Mouse (Mus musculus) cerebellum, postnatal 4 days (tissue): Measurements from ENCODE around the gene Katnb1.

ENCODE experiments used
- DNase-seq, 2 experiments: peaks; one replicate each; pipeline ENCODE4 v3.0.0; 2022; ENCODE audit warnings: low spot score in 2 of 2, mixed read lengths in 1 of 2

Katnb1 gene

DNA sequence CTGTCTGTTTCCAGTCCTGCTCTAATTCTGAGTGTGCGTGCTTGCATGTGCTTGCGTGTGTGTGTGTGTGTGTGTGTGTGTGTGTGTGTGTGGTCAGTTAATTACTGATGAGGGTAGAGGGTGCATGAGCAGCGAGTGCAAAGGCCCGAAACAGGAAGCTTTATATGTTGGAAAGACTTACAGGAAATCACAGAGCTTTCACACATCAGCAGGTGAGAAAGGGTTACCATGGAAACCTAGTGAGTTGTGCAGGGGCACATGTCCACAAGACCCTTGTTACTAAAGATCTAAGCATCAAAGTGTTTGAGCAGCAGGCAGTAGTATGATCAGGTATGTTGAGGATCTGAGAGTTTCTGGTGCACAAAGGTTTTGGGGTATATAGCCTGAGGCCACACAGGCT, 3.3 kb downstream of the Katnb1 start:
- no peak for DNase-seq

DNA sequence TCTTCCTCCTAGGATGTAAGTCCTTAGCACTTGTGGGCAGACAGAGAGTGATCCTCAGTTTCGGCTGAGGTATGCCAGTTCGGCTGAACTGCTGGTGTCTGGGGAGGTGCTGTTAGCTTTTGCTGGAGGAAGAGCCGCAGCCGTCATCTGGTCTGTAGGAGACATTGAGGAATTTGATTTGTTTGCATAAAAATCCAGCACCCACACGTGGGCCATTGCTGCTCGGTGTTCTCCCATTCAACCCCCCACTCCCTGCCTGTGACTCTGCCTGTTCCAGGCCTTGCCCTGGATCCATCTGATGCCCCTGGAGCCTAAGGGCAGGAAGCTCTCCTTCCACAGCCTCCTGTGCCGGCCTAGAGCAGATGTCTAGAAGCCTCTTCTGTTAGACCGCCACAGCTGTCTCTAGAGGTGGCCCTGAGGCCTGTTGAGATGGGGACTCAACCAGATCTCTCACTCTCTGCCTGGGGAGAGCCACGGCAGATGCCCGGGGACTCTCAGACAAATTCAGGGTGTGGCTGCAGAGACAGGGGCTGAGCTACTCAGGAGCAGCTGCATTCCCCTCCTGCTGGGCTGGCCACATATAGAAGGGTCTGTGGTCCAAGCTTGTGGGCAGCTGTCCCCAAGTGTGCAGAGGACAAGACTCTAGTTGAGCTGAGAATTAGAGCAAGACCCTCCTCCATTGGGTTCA, 3.9 kb downstream of the Katnb1 start:
- no peak for DNase-seq

DNA sequence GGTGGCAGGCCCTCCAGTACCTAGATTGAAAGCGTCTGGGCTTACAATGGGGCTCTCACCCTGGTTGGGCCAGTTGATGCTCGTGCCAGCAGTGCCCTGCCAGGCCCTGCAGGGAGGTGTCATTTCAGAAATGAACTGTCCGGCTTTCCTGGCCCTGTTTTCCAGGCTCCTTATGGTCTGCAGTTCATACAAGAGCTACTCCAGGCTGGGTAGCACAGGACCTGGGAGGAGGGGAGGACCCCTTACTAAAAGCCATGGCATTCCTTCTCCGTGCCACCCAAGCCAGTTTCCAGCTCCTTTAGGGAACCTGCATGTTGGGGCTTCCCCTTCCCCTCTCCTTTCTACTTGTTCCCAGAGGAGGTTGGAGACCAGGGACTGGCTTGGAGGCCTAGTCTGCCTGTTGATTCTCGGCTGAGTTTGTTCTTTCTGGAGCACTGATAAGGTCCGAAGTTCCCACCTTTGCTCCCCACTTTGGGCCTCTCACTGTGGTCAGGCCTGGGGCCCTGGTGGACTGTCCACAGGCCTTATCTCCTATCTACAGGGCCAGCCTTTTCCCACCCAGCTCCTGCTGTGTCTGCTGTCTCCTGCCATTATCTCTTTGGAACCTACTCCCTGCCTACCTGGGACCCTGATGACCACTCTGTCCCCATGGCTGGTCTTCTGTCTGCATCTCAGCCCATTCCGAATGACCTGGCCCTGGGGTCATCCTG, 4.6 kb downstream of the Katnb1 start:
- no peak for DNase-seq

DNA sequence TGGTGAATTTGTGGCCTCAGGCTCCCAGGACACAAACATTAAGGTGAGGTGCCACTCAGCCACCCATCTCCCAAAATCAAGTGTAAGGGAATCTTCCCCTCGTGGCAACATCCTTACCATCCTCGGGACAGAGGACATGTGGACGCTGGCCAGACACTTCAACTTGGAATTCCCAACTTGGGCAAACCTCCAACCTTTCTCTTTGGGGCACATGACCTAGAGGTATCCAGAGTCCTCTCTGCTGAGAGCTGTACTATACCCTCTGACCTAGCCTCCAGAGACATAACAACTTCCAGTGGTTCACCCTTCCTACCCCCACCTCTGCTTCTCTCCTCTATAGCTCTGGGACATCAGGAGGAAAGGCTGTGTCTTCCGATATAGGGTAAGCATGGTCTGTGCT, 12.6 kb downstream of the Katnb1 start:
- DNase-seq: no peak

DNA sequence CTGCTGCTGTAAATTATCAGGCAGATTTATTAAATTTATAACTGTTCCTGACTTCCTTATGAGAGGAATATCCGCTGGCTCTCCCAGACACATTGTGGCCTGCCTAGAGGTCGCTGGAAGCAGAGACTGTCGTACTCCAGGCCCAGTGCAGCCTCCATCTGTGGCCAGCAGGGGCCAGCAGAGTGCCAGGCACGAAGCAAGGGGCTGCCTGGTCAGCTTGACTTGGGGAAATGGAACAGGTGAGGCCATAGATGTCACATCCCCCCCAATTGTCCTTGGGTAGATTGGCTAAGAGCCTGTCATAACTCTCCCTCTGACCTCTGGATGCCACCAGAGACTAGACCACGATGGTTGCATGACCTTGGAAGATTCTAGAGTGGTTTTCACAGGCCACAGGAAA, 18.0 kb downstream of the Katnb1 start:
- peak; percentile 61 to 79 for DNase-seq

DNA sequence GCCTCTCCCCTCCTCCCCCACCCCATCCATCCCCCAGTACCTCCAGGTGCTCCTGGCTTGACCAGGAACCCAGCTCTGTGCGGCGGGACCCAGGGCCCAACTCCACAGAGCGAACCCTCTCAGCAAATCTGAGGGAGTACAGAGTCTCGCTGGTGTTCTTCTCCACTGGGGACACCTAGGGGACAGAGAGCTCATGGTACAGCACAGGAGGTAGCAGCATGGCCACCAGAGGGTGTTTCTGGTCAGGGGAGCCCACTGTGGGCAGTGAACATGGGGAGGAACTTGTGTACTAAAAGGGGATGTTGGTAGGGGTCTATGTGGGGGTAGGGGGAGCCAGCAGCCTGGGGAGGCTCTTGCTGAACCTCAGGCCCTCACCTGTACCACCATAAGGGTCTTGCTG, 21.0 kb downstream of the Katnb1 start:
- no peak for DNase-seq

DNA sequence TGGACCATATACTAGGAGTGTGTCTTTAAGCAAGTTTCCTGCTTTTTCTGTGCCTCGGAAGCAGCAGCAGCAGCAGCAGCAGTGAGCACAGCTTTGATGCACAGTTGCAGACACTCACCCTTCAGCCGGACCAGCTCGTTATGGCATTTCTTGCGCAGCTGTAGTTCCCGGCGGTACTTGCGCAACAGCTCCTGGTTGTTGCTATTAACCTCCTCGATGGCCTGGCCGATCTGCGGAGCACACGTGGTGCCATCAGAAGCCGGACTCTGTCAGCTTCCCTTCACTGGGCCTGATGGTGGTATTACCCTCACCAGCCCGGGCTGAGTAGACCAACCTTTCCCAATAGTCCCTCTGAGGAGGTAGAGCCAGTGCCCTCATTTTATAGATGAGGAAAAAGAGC, 26.3 kb downstream of the Katnb1 start:
- DNase-seq: no peak

DNA sequence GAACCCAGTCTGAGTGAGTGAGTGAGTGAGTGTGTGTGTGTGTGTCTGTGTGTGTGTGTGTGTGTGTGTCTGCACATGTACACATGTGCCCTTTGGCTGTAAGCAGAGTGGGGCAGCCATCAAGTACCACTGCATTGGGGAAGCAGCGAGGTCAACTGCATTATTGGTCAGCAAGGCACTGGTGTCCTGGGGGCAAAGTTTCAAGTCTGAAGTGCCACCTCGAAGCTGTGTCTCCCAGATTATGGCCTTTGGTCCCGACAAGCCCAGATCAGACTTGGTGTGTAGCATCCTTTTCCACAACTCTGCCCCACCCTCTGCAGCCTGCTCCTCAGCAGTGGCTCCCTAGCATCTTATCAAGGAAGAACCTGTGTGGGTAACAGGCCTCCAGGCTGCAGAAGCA, 31.6 kb downstream of the Katnb1 start:
- DNase-seq: no peak

DNA sequence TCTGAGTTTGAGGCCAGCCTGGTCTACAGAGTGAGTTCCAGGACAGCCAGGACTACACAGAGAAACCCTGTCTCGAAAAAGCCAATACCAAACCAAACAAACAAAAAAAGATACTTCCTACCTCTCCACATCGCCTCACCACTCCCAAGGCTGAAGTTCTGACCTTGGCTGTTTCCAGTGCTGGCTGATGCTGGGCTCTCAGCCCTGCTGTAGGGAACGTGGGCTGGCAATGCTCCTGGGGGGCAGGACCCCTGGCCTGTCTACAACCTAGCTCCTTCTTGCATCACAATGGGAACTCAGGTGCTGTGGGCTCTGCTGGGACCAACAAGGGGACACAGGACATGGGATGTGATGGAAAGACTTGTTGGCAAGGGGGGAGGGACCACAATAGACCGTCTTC, 32.1 kb downstream of the Katnb1 start:
- no peak for DNase-seq

DNA sequence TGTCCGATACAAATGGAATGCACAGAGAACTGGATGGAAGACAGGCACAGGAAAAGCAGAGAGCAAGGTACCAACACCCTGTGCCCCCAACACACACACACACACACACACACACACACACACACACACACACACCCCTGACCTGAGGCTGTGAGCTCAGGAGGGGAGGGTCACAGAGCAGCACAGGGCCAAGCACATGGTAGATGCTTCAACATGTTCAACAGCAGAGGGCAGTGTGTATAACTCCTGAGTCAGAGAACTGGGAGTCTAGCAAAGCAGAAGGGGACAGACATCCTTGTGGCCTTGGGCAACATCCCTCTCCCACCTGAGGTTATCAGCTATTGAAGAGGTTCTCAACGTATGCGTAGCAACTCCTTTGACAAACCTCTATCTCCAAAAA, 32.8 kb downstream of the Katnb1 start:
- peak in 1 of 2 experiments; percentile 37 for DNase-seq

DNA sequence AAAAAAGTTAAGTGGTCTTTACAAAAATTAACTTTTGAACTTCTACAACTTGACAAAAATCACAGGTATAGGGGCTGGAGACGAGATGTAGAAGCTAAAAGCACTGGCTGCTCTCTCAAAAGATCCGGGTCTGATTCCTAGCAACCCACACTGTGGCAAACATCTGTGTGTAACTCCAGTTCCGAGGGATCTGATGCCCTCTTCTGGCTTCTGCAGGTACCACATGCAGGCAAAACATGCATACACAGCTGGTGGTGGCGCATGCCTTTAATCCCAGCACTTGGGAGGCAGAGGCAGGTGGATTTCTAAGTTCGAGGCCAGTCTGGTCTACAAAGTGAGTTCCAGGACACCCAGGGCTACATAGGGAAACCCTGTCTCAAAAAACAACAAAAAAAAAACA, 42.5 kb downstream of the Katnb1 start:
- DNase-seq: no peak

DNA sequence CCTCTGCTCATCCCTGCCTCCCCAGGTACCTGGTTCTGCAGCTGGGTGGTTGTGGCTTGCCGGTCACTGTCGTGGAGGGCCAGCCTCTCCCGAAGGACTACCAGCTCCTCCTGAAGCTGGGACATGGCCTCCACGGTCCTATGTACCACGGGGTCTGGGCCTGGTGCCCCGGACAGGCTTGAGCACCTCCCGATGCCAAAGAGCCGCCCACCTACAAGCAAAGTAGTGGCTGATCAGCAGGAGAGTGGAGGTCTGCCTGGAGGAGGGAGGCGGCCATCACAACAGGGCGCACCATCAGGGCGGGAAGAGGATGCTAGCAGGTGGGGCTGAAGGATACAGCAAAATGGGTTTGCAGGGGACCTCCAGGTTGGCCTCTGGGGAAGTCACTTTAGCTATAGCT, 45.5 kb downstream of the Katnb1 start:
- no peak for DNase-seq

DNA sequence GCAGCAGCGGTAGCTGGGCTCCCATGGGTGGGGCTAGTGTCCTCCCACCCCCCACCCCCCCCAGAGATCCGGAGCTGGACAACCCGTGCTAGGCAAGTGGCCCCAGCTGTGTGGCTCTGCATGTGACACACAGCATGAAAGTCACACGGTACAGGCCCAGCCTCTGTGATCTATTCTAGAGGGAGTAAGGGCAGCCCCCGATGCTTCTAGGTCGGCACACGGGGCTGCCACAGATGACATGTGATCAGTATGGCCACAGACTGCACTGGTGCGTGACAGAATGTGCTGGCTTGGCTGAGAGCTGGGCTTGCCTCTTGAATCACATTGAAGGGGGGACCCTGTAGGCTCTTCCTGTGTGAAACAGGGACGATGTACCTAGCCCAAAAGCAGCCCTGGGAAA, 46.7 kb downstream of the Katnb1 start:
- no peak for DNase-seq

DNA sequence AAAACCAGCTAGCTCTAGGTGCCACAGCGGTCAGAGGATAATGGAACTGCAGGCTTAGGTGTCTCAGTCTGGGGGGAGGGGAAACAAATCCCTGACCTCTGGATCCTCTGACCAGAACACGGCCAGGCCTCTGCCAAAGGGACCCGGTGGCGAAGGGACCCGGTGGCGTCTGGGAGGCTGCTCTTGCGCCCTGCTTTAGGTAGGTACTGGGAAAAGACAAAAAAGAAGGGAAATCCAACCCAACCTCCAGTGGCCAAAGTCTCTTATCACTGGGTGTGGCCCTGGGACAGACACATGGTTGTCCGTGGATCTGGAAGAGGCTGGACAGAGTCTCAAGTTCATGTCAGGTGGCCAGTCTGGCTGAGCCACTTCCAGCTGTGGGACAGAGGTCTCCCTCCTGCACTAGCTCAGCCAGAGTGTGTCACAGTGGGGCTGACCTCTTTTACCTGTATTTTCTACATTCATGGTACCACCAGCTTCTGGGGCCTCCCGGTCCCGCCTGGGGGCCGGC, 47.8 kb downstream of the Katnb1 start:
- no peak for DNase-seq

DNA sequence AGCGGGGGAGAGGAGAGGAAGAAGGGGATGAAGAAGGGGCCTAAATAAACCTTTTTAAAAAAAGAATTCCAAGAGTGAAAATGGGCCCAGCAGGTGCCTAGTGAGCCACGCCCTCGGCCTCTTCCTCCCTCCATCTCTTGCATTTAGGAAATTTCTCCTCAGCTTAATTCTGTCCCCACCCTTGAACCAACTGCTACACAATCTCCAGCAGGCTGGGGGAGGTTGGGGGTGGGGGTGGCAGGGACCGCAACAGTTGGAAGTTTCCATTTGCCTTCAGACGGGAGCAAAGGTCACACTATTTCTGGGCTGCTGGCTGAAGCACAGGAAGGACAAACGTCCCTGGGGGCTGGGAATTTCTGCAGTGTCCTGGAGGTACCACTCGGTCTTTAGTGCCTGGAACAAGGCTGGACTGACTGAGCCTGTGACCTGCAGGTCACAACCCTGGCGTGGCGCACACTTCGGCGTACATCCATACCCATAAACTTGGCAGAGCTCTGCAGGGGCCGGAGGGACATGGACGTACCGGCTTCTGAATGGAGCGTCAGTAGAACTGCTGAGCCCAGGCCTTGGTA, 50.1 kb downstream of the Katnb1 start:
- no peak for DNase-seq

DNA sequence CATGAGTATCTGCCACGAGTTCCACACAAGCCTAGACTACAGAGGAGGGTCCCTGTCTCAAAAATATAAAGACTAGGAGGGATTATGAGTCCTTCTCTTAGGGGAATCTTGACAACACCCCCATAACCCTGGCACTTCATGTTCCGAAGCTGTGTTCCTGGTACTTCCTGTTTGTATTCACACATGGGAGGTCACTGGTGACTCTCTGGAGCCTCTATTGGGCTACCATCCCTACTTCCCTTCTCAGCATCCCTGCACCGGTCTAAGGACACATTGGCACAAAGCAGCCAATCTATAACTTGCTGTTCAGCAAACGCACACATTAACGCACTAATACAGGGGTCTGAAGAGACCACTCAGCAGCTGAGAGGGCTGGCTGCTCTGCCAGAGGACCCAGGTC, 51.0 kb downstream of the Katnb1 start:
- no peak for DNase-seq

DNA sequence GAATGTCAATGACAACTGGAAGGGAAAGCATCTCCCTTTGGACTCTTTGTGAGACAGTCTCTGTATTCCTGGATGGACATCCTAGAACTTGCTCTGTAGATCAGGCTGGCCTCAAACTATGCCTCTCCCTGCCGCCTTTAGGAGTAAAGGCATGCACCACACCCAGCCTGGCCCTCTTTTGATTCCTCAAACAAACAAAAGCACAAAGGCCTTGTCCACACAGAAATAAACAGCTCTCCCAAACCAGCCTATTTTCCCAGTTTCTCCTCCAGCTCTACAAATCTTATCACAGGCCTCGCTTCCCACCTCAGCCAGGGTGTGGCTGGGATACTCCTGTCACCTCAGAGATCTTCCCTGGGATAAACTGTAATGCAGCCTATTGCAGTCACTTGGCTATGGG, 53.2 kb downstream of the Katnb1 start:
- no peak for DNase-seq

DNA sequence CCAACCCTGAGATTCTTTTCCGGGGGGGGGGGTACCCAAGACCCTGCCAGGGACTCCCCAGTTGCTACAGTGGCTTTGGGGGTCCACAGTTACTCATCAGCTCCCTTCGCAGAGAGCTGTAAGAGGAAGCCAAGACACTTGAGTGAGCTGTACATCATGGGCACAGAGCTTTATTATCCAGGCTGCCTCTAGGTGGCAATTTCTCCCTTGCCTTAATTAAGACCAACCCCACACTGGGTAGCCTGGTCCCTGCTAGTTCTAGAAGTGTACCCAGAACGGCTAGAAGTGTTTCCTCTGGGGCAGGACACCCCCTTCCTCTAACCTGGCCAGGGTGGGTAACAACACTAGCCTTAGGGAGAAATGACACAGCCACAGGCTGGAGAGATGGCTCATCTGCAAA, 54.3 kb downstream of the Katnb1 start:
- DNase-seq: no peak

DNA sequence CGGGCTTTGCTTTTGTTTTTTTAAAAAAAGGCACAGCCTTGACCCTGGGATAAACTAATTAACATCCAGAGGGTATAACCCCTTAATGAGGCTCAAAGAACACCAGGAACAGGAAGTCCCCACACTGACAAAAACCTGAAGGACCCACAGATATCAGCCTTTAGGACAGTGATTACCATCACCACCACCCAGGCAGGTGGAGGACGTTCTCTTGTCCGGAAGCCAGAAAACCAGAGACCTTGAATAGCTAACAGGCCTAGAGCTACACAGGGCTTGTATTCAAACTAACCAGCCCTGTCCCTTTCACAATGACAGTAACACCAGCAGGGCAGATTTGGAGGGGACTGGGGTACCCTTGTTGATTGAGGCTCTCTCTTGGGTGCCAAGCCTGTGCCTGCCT, 55.2 kb downstream of the Katnb1 start:
- no peak for DNase-seq

DNA sequence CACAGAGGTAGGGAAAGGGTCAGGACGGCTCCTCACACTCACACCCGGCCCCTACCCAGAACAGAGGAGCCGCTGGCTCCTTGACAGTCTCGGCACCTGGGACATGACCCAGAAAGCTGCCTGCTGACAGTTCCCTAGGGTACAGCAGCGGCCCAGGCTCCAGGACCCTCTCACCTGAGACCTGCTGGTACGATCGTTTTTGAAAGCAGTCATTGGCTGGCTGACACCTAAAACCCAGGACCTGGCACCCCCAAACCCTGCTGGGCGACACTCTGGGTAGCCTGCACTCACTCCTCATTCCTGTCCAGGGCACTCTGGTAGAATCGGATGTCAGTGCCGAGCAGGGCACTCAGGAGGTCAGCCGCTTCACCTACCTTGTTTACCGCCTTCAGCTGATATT, 56.2 kb downstream of the Katnb1 start:
- DNase-seq: no peak

DNA sequence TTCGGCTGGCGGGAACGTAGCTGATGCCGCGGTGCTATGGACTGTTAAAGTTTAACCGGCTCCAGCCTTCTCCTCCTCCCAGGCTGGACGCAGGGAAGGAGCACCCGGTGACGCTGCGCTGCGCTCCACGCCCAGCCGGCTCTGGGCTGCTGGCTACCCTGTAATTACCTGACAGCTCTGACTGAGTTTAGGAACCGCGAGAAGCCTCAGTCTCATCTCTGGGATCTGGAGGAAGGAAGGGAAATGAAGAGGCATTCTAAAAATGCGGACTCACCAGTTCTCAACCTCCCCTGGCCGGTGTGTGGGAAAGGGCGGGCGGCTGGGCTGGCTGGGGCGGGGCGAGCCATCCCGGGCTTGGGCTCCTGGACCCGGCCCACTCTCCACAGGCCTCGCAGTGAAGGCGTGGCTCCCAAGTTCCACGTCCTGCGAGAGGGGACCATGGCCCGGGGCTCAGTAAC, 56.7 kb downstream of the Katnb1 start:
- DNase-seq: no peak

DNA sequence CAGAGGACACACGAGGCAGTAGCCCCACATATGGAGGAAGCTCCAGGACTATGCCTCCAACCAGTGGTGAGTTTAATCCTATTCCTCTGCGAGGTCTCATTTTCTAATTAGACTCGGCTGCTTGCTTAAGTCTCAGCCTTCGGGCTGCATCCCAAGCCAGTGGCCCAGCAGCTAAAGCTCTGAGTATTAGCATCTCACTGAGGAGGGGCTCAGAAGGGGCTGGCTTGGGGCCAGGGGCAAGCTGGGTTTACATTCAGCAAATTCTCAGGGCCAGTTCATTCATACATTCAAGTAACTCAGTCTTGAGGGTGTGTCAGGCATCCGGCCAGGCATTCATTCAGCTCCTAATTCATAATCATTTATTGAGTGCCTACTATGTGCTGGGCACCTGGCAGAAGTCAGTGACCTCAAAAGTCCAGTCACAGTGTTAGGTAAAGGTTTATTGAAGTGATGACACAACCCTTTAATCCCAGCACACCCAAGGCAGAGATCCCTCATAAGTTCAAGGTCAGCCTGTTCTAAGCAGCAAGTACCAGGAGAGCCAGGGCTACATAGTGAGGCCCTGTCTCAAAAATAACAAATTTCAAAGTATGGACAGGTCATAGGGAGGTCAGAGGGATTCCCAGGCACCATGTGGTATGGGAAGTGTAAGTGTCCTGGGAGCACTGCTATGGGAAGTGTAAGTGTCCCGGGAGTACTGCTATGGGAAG, 57.5 kb downstream of the Katnb1 start:
- DNase-seq: peak; percentile 50 to 73

DNA sequence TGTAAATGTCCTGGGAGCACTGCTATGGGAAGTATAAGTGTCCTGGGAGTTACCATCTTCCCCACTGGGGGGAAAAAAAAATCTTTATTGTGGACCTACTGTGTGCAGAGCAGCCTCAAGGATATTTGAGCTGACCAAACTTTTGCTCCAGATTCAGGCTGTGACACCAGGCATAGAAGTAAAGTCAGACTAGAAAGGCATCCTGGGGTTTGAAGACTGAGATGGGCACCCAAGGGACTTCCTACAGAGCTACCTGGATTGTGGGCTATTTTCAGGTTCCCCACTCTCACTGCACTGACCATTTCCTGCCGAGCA, 58.0 kb downstream of the Katnb1 start:
- DNase-seq: no peak
